ENCODE assay signal across 9 mouse cellular contexts in genomic region chr13:23501511-23501910, GRCm38 (mm10). TPM values are rescaled to one million over a fixed set of nuclear protein-coding genes. Genes with fewer than 3 reads are reported as not detected.
DNase-seq lines count a peak whose midpoint lies in the region; ATAC-seq and TF ChIP-seq lines count a peak whose summit lies in the region.
"Had no signal": no experiment of that assay in that cellular context is flagged by ENCODE, and none has a peak within 500 bp of the region (broad histone marks: within the 10 kb centered on the region; RNA-seq: fewer than 3 reads in every experiment).

No protein-coding gene starts in this region.

- no peaks in the 10 kb centered on the region for H3K9me3 ChIP-seq in heart, embryonic 11.5 days (replicated peaks; ENCODE audit: control insufficient read depth, low read length)
- H3K9me3 ChIP-seq in midbrain, embryonic 11.5 days (ENCODE audit: control insufficient read depth, low read length), result no peaks in the 10 kb centered on the region
- no peaks in the 10 kb centered on the region for H3K9me3 ChIP-seq in midbrain, postnatal 0 days (ENCODE audit: low read length)
- H3K9me3 ChIP-seq in hindbrain, embryonic 16.5 days (ENCODE audit: control insufficient read depth, low read length), result no peaks in the 10 kb centered on the region
- H3K9me3 ChIP-seq in liver, postnatal 0 days (ENCODE audit: low read length), result no peaks in the 10 kb centered on the region

- no peaks in the 10 kb centered on the region for H3K27me3 ChIP-seq in heart, embryonic 11.5 days (ENCODE audit: control insufficient read depth, insufficient read depth, low read length)
- no peaks in the 10 kb centered on the region for H3K27me3 ChIP-seq in midbrain, embryonic 11.5 days (ENCODE audit: control insufficient read depth, insufficient read depth, low read length)
- H3K27me3 ChIP-seq in midbrain, postnatal 0 days (ENCODE audit: insufficient read depth, low read length), result 0 out of 2 replicates have a peak, but pooled peaks cover 4% of the 10 kb centered on the region
- H3K27me3 ChIP-seq in hindbrain, embryonic 16.5 days (replicated peaks; ENCODE audit: control insufficient read depth, insufficient read depth, low read length), result no peaks in the 10 kb centered on the region
- H3K27me3 ChIP-seq in liver, postnatal 0 days (ENCODE audit: insufficient read depth, low read length), result no peaks in the 10 kb centered on the region

- no peak overlapping the region for H3K9ac ChIP-seq in heart, embryonic 11.5 days (ENCODE audit: low read depth, low read length)
- H3K9ac ChIP-seq in midbrain, embryonic 11.5 days (ENCODE audit: low read length), result no peak overlapping the region
- H3K9ac ChIP-seq in midbrain, postnatal 0 days (replicated peaks; ENCODE audit: low read length, poor library complexity, severe bottlenecking), result no peak overlapping the region
- H3K9ac ChIP-seq in hindbrain, embryonic 16.5 days (ENCODE audit: low read depth, low read length), result no peak overlapping the region
- no peak overlapping the region for H3K9ac ChIP-seq in liver, postnatal 0 days (replicated peaks)

- TF ChIP-seq EP300 in liver, postnatal 0 days (IDR thresholded peaks at IDR 0.05; ENCODE audit: low read depth), result no peak

- no peak for DNase-seq in heart, adult 18-20 months
- DNase-seq in midbrain, embryonic 11.5 days (ENCODE audit: low spot score, missing footprints), result no peak
- no peak for DNase-seq in midbrain, postnatal 0 days (ENCODE audit: low spot score)
- DNase-seq in liver, postnatal 0 days, result no peak
- DNase-seq in thymus, postnatal 0 days (ENCODE audit: low spot score), result no peak
- no peak for DNase-seq in adipocyte (ENCODE audit: low spot score)

- 22% methylated on average over 5 of the region's 5 CpGs for WGBS in heart, embryonic 11.5 days (ENCODE audit: insufficient replicate concordance)
- WGBS in midbrain, embryonic 11.5 days, result 15% methylated on average over 5 of the region's 5 CpGs
- WGBS in midbrain, postnatal 0 days, result 19% methylated on average over 5 of the region's 5 CpGs
- 26% methylated on average over 5 of the region's 5 CpGs for WGBS in hindbrain, embryonic 16.5 days
- WGBS in liver, postnatal 0 days (ENCODE audit: insufficient replicate concordance), result 31% methylated on average over 5 of the region's 5 CpGs

- no peak for ATAC-seq in heart, embryonic 11.5 days (replicated peaks; ENCODE audit: insufficient number of reproducible peaks, low FRiP score, low TSS enrichment)
- ATAC-seq in midbrain, embryonic 11.5 days (ENCODE audit: low FRiP score), result no peak
- ATAC-seq in midbrain, postnatal 0 days (ENCODE audit: low FRiP score), result no peak
- ATAC-seq in hindbrain, embryonic 16.5 days, result no peak
- ATAC-seq in liver, postnatal 0 days, result no peak

- no peaks in the 10 kb centered on the region for H3K36me3 ChIP-seq in heart, embryonic 11.5 days (ENCODE audit: control insufficient read depth, insufficient read depth, low read length)
- H3K36me3 ChIP-seq in midbrain, embryonic 11.5 days (ENCODE audit: control insufficient read depth, insufficient read depth, low read length), result no peaks in the 10 kb centered on the region
- no peaks in the 10 kb centered on the region for H3K36me3 ChIP-seq in midbrain, postnatal 0 days (ENCODE audit: insufficient read depth, low read length)
- no peaks in the 10 kb centered on the region for H3K36me3 ChIP-seq in hindbrain, embryonic 16.5 days (ENCODE audit: control insufficient read depth, insufficient read depth, low read length)
- no peaks in the 10 kb centered on the region for H3K36me3 ChIP-seq in liver, postnatal 0 days (replicated peaks; ENCODE audit: insufficient read depth, low read length)

- peaks cover 9% of the 10 kb centered on the region for H3K4me1 ChIP-seq in heart, embryonic 11.5 days (ENCODE audit: control insufficient read depth, insufficient read depth, low read length)
- H3K4me1 ChIP-seq in midbrain, embryonic 11.5 days (ENCODE audit: control insufficient read depth, insufficient read depth, low read length), result peaks cover 13% of the 10 kb centered on the region; the same call in 1 of the 2 replicates
- no peaks in the 10 kb centered on the region; the same call in 1 of the 2 replicates for H3K4me1 ChIP-seq in midbrain, postnatal 0 days (ENCODE audit: insufficient read depth, low read length)
- peaks cover 3% of the 10 kb centered on the region for H3K4me1 ChIP-seq in hindbrain, embryonic 16.5 days (ENCODE audit: control insufficient read depth, insufficient read depth, low read depth, low read length)
- peaks cover 21% of the 10 kb centered on the region for H3K4me1 ChIP-seq in liver, postnatal 0 days (ENCODE audit: insufficient read depth)

- H3K4me2 ChIP-seq in heart, embryonic 11.5 days, result peak overlapping the region; percentile 61
- H3K4me2 ChIP-seq in midbrain, embryonic 11.5 days, result peak overlapping the region; percentile 31
- H3K4me2 ChIP-seq in midbrain, postnatal 0 days (ENCODE audit: low read depth, low read length, poor library complexity, severe bottlenecking), result no peak overlapping the region
- peak overlapping the region; percentile 0; the same call in 1 of the 2 replicates for H3K4me2 ChIP-seq in hindbrain, embryonic 16.5 days (ENCODE audit: low read length)
- H3K4me2 ChIP-seq in liver, postnatal 0 days (ENCODE audit: low read depth, low read length), result peak overlapping the region; percentile 47

- TF ChIP-seq CTCF in midbrain, postnatal 0 days (IDR thresholded peaks at IDR 0.05), result no peak
- TF ChIP-seq CTCF in liver, postnatal 0 days (IDR thresholded peaks at IDR 0.05; ENCODE audit: low read depth), result no peak

- no peak overlapping the region for H3K27ac ChIP-seq in heart, embryonic 11.5 days (ENCODE audit: low read depth, low read length)
- H3K27ac ChIP-seq in midbrain, embryonic 11.5 days (ENCODE audit: low read depth, low read length), result no peak overlapping the region
- H3K27ac ChIP-seq in midbrain, postnatal 0 days (ENCODE audit: low read depth, low read length), result no peak overlapping the region
- no peak overlapping the region for H3K27ac ChIP-seq in hindbrain, embryonic 16.5 days (ENCODE audit: low read depth, low read length)
- H3K27ac ChIP-seq in liver, postnatal 0 days (ENCODE audit: low read depth), result no peak overlapping the region

- peak overlapping the region; percentile 33 for H3K4me3 ChIP-seq in heart, embryonic 11.5 days (ENCODE audit: low read depth, low read length)
- H3K4me3 ChIP-seq in midbrain, embryonic 11.5 days (ENCODE audit: low read depth, low read length), result no peak overlapping the region
- H3K4me3 ChIP-seq in midbrain, postnatal 0 days (ENCODE audit: low read depth, low read length), result no peak overlapping the region
- no peak overlapping the region for H3K4me3 ChIP-seq in hindbrain, embryonic 16.5 days (ENCODE audit: low read length)
- no peak overlapping the region; the same call in 1 of the 2 replicates for H3K4me3 ChIP-seq in liver, postnatal 0 days (ENCODE audit: low read depth, low read length)

RNA-seq across cellular contexts. Expression of gene Btn2a2, which starts 12.9 kb away (rescaled TPM):
- 0.59 and 0.80 TPM in 2 replicates for polyA plus RNA-seq in heart, embryonic 11.5 days (2014; fragmentation: Nextera tagmentation; extraction: Ambion mirVana)
- not detected for total RNA-seq in heart, adult 18-20 months (2021)
- polyA plus RNA-seq in midbrain, embryonic 11.5 days (2014; fragmentation: Nextera tagmentation; extraction: Ambion mirVana), result 0.28 and 0.34 TPM in 2 replicates
- total RNA-seq in midbrain, postnatal 0 days (2014; rRNA removed), result 0.16 TPM in 1 of 2 replicates, not detected in the other
- not detected in 2 replicates for polyA plus RNA-seq in midbrain, postnatal 0 days (2015; fragmentation: Nextera tagmentation; extraction: Ambion mirVana)
- 0.14 TPM in 1 of 2 replicates, not detected in the other for polyA plus RNA-seq in hindbrain, embryonic 16.5 days (2015; fragmentation: Nextera tagmentation; extraction: Ambion mirVana)
- polyA plus RNA-seq in liver, postnatal 0 days (2015; fragmentation: Nextera tagmentation; extraction: Ambion mirVana), result not detected in 2 replicates
- 0.65 and 0.85 TPM in 2 replicates for polyA plus RNA-seq in thymus, postnatal 0 days (2015; fragmentation: Nextera tagmentation; extraction: Ambion mirVana)

RNA-seq across cellular contexts. Expression of gene Hist1h4h, which starts 29.3 kb away (rescaled TPM):
- 2.1 and 3.4 TPM in 2 replicates for polyA plus RNA-seq in heart, embryonic 11.5 days (2014; fragmentation: Nextera tagmentation; extraction: Ambion mirVana)
- 100 to 1,000 TPM; 225 to 244 TPM for total RNA-seq in heart, adult 18-20 months (2021)
- 3.3 and 3.6 TPM in 2 replicates for polyA plus RNA-seq in midbrain, embryonic 11.5 days (2014; fragmentation: Nextera tagmentation; extraction: Ambion mirVana)
- 1,176 and 1,474 TPM in 2 replicates for total RNA-seq in midbrain, postnatal 0 days (2014; rRNA removed)
- polyA plus RNA-seq in midbrain, postnatal 0 days (2015; fragmentation: Nextera tagmentation; extraction: Ambion mirVana), result 3.9 and 4.0 TPM in 2 replicates
- polyA plus RNA-seq in hindbrain, embryonic 16.5 days (2015; fragmentation: Nextera tagmentation; extraction: Ambion mirVana), result 2.6 and 2.7 TPM in 2 replicates
- 7.2 and 7.5 TPM in 2 replicates for polyA plus RNA-seq in liver, postnatal 0 days (2015; fragmentation: Nextera tagmentation; extraction: Ambion mirVana)
- 24.2 and 31.5 TPM in 2 replicates for polyA plus RNA-seq in thymus, postnatal 0 days (2015; fragmentation: Nextera tagmentation; extraction: Ambion mirVana)

RNA-seq across cellular contexts. Expression of gene Hist1h2af, which starts 32.2 kb away (rescaled TPM):
- polyA plus RNA-seq in heart, embryonic 11.5 days (2014; fragmentation: Nextera tagmentation; extraction: Ambion mirVana), result 1.4 and 2.3 TPM in 2 replicates
- 10 to 100 TPM in 1 of 2 experiments, 1 to 10 TPM in 1; 6.3 to 16.6 TPM for total RNA-seq in heart, adult 18-20 months (2021)
- polyA plus RNA-seq in midbrain, embryonic 11.5 days (2014; fragmentation: Nextera tagmentation; extraction: Ambion mirVana), result 6.4 and 9.1 TPM in 2 replicates
- 52.3 and 293 TPM in 2 replicates for total RNA-seq in midbrain, postnatal 0 days (2014; rRNA removed)
- polyA plus RNA-seq in midbrain, postnatal 0 days (2015; fragmentation: Nextera tagmentation; extraction: Ambion mirVana), result 0.54 and 1.5 TPM in 2 replicates
- not detected in 2 replicates for polyA plus RNA-seq in hindbrain, embryonic 16.5 days (2015; fragmentation: Nextera tagmentation; extraction: Ambion mirVana)
- polyA plus RNA-seq in liver, postnatal 0 days (2015; fragmentation: Nextera tagmentation; extraction: Ambion mirVana), result 9.7 and 9.8 TPM in 2 replicates
- 32.3 and 49.5 TPM in 2 replicates for polyA plus RNA-seq in thymus, postnatal 0 days (2015; fragmentation: Nextera tagmentation; extraction: Ambion mirVana)

RNA-seq across cellular contexts. Expression of gene Hist1h3g, which starts 33.7 kb away (rescaled TPM):
- 2.8 and 3.1 TPM in 2 replicates for polyA plus RNA-seq in heart, embryonic 11.5 days (2014; fragmentation: Nextera tagmentation; extraction: Ambion mirVana)
- total RNA-seq in heart, adult 18-20 months (2021), result 1 to 10 TPM; 3.1 TPM
- 4.0 and 4.8 TPM in 2 replicates for polyA plus RNA-seq in midbrain, embryonic 11.5 days (2014; fragmentation: Nextera tagmentation; extraction: Ambion mirVana)
- total RNA-seq in midbrain, postnatal 0 days (2014; rRNA removed), result 99.4 and 262 TPM in 2 replicates
- polyA plus RNA-seq in midbrain, postnatal 0 days (2015; fragmentation: Nextera tagmentation; extraction: Ambion mirVana), result not detected in 2 replicates
- polyA plus RNA-seq in hindbrain, embryonic 16.5 days (2015; fragmentation: Nextera tagmentation; extraction: Ambion mirVana), result 0.66 TPM in 1 of 2 replicates, not detected in the other
- 3.7 and 6.3 TPM in 2 replicates for polyA plus RNA-seq in liver, postnatal 0 days (2015; fragmentation: Nextera tagmentation; extraction: Ambion mirVana)
- 27.6 and 43.7 TPM in 2 replicates for polyA plus RNA-seq in thymus, postnatal 0 days (2015; fragmentation: Nextera tagmentation; extraction: Ambion mirVana)

RNA-seq across cellular contexts. Expression of gene Btn1a1, which starts 35.8 kb away (rescaled TPM):
- 0.97 and 1.7 TPM in 2 replicates for polyA plus RNA-seq in heart, embryonic 11.5 days (2014; fragmentation: Nextera tagmentation; extraction: Ambion mirVana)
- total RNA-seq in heart, adult 18-20 months (2021), result not detected
- not detected in 2 replicates for polyA plus RNA-seq in midbrain, embryonic 11.5 days (2014; fragmentation: Nextera tagmentation; extraction: Ambion mirVana)
- total RNA-seq in midbrain, postnatal 0 days (2014; rRNA removed), result 0.05 TPM in 1 of 2 replicates, not detected in the other
- polyA plus RNA-seq in midbrain, postnatal 0 days (2015; fragmentation: Nextera tagmentation; extraction: Ambion mirVana), result 0.04 and 0.07 TPM in 2 replicates
- 0.09 and 0.20 TPM in 2 replicates for polyA plus RNA-seq in hindbrain, embryonic 16.5 days (2015; fragmentation: Nextera tagmentation; extraction: Ambion mirVana)
- polyA plus RNA-seq in liver, postnatal 0 days (2015; fragmentation: Nextera tagmentation; extraction: Ambion mirVana), result 0.92 and 0.96 TPM in 2 replicates
- polyA plus RNA-seq in thymus, postnatal 0 days (2015; fragmentation: Nextera tagmentation; extraction: Ambion mirVana), result 0.17 and 0.27 TPM in 2 replicates
- total RNA-seq: layer of hippocampus, postnatal 10 days had no signal
